Mouse (Mus musculus) cerebellum, postnatal 4 days (tissue): ENCODE results near the gene Ndufb3.
"Not testable (repeated sequence)": the region's sequence is repeated elsewhere in the genome, so short reads cannot be mapped to it uniquely, and the experiment has no call there.

Source experiments
- DNase-seq, 2 experiments: peaks; one replicate each; pipeline ENCODE4 v3.0.0; 2022; ENCODE audit warnings: low spot score in 2 of 2, mixed read lengths in 1 of 2

Ndufb3 gene

DNA sequence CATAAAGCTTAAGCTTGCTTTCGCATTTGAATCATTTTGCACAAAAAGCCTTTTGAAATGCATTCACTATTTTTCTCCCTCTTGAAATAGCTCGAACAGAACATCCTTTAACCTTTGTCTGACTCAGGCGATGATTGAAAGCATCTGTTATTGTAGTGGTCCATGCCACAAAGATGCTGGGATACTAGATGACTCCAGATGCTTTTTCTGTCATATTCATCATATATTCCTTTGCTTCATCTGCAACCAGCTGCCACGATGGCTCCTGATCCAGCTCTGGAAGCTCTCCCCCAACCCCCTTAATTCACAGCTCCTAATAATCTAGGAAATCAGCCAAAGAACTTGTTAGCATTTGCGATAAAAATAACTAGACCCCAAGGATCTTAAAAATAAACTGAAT, 30.9 kb downstream of the Ndufb3 start:
- DNase-seq, result no peak

DNA sequence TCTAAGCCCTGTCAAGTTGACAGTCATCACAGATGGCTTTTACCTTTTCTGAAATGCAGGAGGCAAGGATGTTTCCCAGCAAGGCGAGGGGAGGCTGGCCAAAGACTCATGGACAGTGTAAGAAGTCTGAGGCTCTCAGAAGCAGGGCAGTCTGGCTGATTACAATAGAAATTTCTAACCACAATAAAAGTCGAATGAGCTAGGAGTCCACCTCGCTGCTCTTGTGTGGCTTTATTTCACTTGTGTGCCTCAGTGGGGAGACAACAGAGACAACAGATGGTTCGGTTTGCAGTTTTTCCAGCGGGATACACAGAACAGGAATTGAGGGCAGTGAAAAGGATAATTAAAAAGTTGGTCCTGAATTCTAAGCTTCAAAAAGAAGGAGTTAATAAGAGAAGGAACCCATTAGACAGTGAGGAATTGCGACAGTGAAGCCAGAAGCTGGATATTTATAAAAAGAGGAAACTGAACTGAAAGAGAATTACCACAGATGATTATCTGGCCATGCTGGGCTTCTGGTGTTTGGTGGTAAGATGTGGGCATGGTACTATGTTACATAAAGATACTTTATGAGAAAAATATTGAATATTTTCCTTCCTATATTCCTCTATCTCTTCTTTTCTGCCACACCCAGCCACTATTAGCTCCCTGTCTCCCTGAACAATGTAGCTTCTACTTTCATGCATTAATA, 31.9 kb downstream of the Ndufb3 start:
- no peak for DNase-seq

DNA sequence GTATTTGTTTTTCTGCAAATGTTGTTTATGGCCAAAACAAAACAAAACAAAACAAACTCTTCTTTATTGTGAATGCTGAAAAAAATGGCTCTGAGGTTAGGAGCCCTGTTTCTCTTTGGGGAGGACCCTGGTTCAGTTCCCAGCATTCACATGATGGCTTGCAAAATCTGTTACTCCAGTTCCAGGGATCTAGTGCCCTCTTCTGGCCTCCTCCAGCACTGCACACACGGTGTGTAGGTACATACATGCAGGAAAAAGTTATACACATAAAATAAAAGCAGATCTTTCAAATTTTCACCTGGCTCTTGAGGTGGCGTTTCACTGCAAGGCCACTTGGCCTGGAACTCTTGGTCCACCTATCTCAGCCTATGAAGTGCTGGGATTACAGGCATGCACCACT, 32.6 kb downstream of the Ndufb3 start:
- DNase-seq, result no peak

DNA sequence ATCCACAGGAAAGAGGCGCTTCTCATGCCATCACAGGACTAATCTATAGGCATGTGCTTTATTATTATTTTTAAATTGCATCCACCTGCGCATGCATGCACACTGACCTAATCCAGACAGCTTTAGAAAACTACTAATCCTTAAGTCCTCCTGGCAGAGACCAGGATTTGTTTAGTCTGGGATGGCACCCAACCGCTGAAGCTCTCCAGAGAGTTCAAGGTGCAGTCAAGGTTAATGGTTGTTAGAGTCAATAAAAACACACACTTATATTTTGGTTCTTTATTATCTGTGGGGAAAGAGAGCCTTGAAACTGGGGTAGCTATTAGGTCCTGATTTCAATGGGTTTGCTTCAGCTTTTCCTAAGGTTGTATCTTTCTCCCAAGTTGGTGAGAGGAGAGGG, 35.1 kb downstream of the Ndufb3 start:
- DNase-seq, result no peak

DNA sequence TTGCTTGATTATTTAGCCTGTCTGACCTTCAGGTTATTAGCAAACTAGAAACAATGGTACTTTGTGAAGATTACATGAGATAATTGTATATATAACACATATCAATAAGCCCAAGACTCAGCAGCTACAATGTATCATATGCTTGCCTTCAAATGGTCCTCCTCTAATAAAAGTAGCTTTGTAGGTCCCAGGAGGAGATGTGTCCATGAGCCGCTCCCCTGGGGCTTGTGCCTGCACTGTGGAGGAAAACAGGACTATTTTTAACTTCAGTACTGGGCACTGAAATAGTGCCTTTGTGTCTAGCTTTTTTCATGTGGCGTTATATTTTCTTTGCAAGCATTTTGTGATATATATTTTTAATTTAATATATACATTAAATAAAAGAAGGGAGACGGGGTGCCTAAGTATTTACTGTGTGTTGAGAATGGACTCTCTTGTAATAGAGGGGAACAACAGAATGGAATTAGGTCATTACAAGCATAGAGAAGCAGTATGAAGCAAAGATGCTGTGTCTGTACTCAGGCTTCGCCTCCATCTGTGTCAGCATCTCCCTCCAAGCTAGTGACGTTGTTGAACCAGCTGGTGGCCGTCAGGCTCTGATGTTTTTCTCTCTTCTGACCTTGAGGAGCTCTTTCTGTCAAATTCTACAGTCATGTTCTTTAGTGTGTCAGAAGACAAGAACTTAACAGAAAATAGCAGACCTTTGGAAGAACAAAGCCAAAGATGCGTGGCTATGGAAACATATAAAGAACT, 36.0 kb downstream of the Ndufb3 start:
- DNase-seq, result no peak

DNA sequence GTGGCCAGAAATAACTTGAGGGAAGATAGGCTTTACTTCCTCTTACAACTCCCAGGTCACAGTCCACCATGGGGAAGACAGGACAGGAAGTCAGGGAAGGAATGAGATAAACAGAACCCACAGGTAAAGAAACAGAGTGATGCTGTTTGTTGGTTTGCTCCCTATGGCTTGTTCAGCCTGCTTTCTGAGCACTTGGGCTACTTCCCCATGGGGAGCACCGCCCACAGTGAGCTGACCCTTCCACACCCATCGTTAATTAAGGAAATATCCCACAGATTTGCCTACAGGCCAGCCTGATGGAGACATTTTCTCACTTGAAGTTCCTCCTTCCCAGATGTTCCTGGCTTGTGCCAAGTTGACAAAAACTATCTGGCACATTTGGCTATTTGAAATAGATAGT, 42.7 kb downstream of the Ndufb3 start:
- not testable (repeated sequence) for DNase-seq
